Mouse (Mus musculus): ENCODE measurements around the gene Ccl17. TPM values are rescaled to one million over a fixed set of nuclear protein-coding genes. Genes with fewer than 3 reads are reported as not detected.

The Ccl17 gene
- polyA plus RNA-seq, 1 experiment from 2014 or later = not detected

DNA sequence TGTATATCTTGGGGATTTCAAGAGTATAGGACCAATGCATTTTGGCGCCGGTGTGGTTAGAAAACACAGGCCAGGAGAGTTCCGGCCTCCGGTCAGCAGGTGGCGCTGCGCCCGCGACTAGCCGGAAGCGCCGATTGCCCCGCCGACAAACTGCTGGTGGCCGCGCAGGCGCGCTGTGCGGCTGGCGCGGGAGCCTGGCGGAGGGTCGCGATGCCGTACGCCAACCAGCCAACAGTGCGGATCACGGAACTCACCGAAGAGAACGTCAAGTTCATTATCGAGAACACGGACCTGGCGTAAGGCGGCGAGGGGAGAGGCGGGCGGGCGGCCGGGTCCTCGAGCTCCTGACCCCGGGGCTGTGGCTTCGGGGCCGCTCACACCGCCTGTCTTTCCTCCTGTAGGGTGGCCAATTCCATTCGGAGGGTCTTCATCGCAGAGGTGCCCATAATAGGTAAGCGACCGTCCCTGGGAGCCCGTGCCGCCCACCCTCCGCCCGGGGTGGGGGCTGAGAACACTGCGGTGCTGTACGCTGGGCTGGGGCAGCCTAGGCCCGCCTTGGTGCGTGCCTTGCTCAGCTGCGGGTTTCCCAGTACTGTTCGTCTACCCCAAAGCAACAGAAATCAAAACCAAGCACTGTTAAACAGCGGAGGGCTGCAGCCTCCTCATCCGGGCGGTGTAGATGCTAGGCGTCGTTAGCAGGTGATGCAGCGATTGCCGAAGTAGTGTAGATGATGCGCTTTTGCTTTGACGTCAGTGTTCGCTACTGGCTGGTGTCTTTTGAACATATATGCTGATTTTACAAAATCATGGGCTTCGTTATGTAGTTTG is 47.3 kb downstream of the Ccl17 start, which contains the start of gene Polr2c:
Polr2c (plus strand) TSS at position 105 of the 828 bp plus-strand sequence.
- peak within 1 kb of the TSS; percentile 56 for H3K4me2 ChIP-seq (replicated peaks; ENCODE audit: low read depth, low read length)
- peak; percentile 86 for ATAC-seq (ENCODE audit: low FRiP score, low TSS enrichment)
- H3K4me3 ChIP-seq (ENCODE audit: low read length) = peak within 1 kb of the TSS; percentile 88
- H3K4me1 ChIP-seq (ENCODE audit: control insufficient read depth, insufficient read depth, low read length) = no peaks in the 10 kb centered on the region
- H3K9me3 ChIP-seq (ENCODE audit: control insufficient read depth, low read length) = no peaks in the 10 kb centered on the region
- H3K27ac ChIP-seq (ENCODE audit: low read depth, low read length) = peak within 1 kb of the TSS; percentile 57; the same call in 1 of the 2 replicates
- no peaks in the 10 kb centered on the region for H3K27me3 ChIP-seq (ENCODE audit: control insufficient read depth, insufficient read depth, low read length)
- H3K36me3 ChIP-seq (ENCODE audit: control insufficient read depth, insufficient read depth, low read length) = peaks cover 41% of the 10 kb centered on the region; the same call in 1 of the 2 replicates
- 1% methylated on average over 67 of the region's 68 CpGs for WGBS
- peak within 1 kb of the TSS; percentile 78 for H3K9ac ChIP-seq (ENCODE audit: low read depth, low read length)

DNA sequence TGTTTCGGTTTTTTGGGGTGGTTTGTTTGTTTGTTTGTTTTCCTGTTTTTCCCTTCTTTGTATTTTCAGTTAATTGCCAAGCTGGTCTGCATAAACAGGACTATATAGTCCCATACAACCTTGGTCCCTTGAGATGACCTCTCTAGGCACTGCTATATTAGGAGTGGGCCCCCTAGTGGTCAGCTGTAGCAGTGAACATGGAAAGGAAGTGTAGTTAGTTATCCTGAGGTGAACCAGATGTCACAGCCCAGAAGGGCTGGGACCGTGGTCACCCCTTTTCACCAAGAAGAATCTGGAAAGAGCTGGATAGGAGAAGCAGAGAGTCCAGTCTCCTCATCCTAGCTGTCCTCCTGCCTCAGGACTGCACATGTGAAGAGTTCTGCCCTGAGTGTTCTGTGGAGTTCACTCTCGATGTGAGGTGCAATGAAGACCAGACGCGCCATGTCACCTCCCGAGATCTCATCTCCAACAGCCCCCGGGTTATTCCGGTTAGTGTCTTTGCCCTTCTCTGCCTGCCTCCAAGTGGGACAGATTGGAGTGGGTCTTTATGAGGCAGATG is 51.2 kb downstream of the Ccl17 start:
- H3K36me3 ChIP-seq (ENCODE audit: control insufficient read depth, insufficient read depth, low read length) = peaks cover 56% of the 10 kb centered on the region
- 78% methylated on average over 8 of the region's 8 CpGs for WGBS
- ATAC-seq (ENCODE audit: low FRiP score, low TSS enrichment) = no peak
- H3K9me3 ChIP-seq (ENCODE audit: control insufficient read depth, low read length) = no peaks in the 10 kb centered on the region
- H3K4me1 ChIP-seq (ENCODE audit: control insufficient read depth, insufficient read depth, low read length) = no peaks in the 10 kb centered on the region
- no peak overlapping the region for H3K9ac ChIP-seq (ENCODE audit: low read depth, low read length)
- H3K4me2 ChIP-seq (replicated peaks; ENCODE audit: low read depth, low read length) = no peak overlapping the region
- no peak overlapping the region for H3K4me3 ChIP-seq (ENCODE audit: low read length)
- H3K27ac ChIP-seq (ENCODE audit: low read depth, low read length) = no peak overlapping the region
- no peaks in the 10 kb centered on the region for H3K27me3 ChIP-seq (ENCODE audit: control insufficient read depth, insufficient read depth, low read length)

Other genes starting within 250 kb of the Ccl17 start
- 29.6 and 37.3 TPM in 2 replicates for gene Rspry1, start 208.5 kb upstream of the Ccl17 start, polyA plus RNA-seq (2014; fragmentation: Nextera tagmentation; extraction: Ambion mirVana)
- gene Fam192a, start 208.5 kb upstream of the Ccl17 start, polyA plus RNA-seq (2014; fragmentation: Nextera tagmentation; extraction: Ambion mirVana) = 60.2 and 82.1 TPM in 2 replicates
- gene Arl2bp, start 143.9 kb upstream of the Ccl17 start, polyA plus RNA-seq (2014; fragmentation: Nextera tagmentation; extraction: Ambion mirVana) = 58.7 and 59.7 TPM in 2 replicates
- 13.5 and 19.3 TPM in 2 replicates for gene Pllp, start 114.2 kb upstream of the Ccl17 start, polyA plus RNA-seq (2014; fragmentation: Nextera tagmentation; extraction: Ambion mirVana)
- gene Ccl22, start 64.9 kb upstream of the Ccl17 start, polyA plus RNA-seq (2014; fragmentation: Nextera tagmentation; extraction: Ambion mirVana) = not detected in 2 replicates
- 4.2 and 7.4 TPM in 2 replicates for gene Cx3cl1, start 38.4 kb upstream of the Ccl17 start, polyA plus RNA-seq (2014; fragmentation: Nextera tagmentation; extraction: Ambion mirVana)
- gene Coq9, start 27.9 kb downstream of the Ccl17 start, polyA plus RNA-seq (2014; fragmentation: Nextera tagmentation; extraction: Ambion mirVana) = 59.8 and 71.9 TPM in 2 replicates
- gene Ciapin1, start 27.9 kb downstream of the Ccl17 start, polyA plus RNA-seq (2014; fragmentation: Nextera tagmentation; extraction: Ambion mirVana) = 101 and 102 TPM in 2 replicates
- 183 and 185 TPM in 2 replicates for gene Polr2c, start 47.0 kb downstream of the Ccl17 start, polyA plus RNA-seq (2014; fragmentation: Nextera tagmentation; extraction: Ambion mirVana)
- 14.6 and 20.6 TPM in 2 replicates for gene Dok4, start 65.9 kb downstream of the Ccl17 start, polyA plus RNA-seq (2014; fragmentation: Nextera tagmentation; extraction: Ambion mirVana)
- 24.2 and 29.4 TPM in 2 replicates for gene Ccdc102a, start 107.6 kb downstream of the Ccl17 start, polyA plus RNA-seq (2014; fragmentation: Nextera tagmentation; extraction: Ambion mirVana)
- gene Adgrg5, start 113.2 kb downstream of the Ccl17 start, polyA plus RNA-seq (2014; fragmentation: Nextera tagmentation; extraction: Ambion mirVana) = not detected in 2 replicates
- gene Adgrg1, start 164.3 kb downstream of the Ccl17 start, polyA plus RNA-seq (2014; fragmentation: Nextera tagmentation; extraction: Ambion mirVana) = 15.5 and 31.3 TPM in 2 replicates
- 2.9 and 3.8 TPM in 2 replicates for gene Adgrg3, start 207.2 kb downstream of the Ccl17 start, polyA plus RNA-seq (2014; fragmentation: Nextera tagmentation; extraction: Ambion mirVana)
- gene Drc7, start 244.7 kb downstream of the Ccl17 start, polyA plus RNA-seq (2014; fragmentation: Nextera tagmentation; extraction: Ambion mirVana) = not detected in 2 replicates

Data from kidney, embryonic 14.5 days (tissue).